Mouse (Mus musculus): ENCODE measurements around the gene Dpysl5. TPM values are rescaled to one million over a fixed set of nuclear protein-coding genes. Genes with fewer than 3 reads are reported as not detected.
"Not testable (repeated sequence)": the region's sequence is repeated elsewhere in the genome, so short reads cannot be mapped to it uniquely, and the experiment has no call there.

Dpysl5 gene
- polyA plus RNA-seq, 1 experiment from 2014 or later = 91.8 TPM

DNA sequence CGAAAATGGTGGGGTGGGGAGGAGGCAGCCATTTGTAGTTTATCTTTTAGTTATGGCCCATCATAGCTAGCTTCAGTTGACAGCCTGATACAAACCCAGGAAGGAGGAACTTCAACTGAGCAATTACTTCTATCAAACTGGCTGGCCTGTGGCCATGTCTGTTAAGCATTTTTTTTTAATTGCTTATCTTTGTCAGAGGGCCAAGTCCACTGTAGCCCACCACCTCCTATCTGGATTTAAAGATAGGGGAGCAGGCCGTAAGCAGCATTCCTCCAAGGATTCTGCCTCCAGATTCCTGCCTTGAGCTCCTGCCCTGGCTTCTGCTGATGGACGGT lies 41.9 kb upstream of the Dpysl5 start:
- no peak overlapping the region for H3K4me3 ChIP-seq (ENCODE audit: low read depth, low read length)
- no peak overlapping the region for H3K9ac ChIP-seq (ENCODE audit: low read length)
- H3K4me2 ChIP-seq (ENCODE audit: low read depth, low read length, severe bottlenecking) = no peak overlapping the region
- H3K27me3 ChIP-seq (ENCODE audit: control insufficient read depth, insufficient read depth, low read length) = no peaks in the 10 kb centered on the region
- DNase-seq (ENCODE audit: low spot score) = no peak
- 91% methylated on average over 3 of the region's 3 CpGs for WGBS
- no peaks in the 10 kb centered on the region for H3K9me3 ChIP-seq (ENCODE audit: control insufficient read depth, low read length)
- H3K36me3 ChIP-seq (ENCODE audit: control insufficient read depth, insufficient read depth, low read length) = peaks cover 6% of the 10 kb centered on the region; the same call in 1 of the 2 replicates
- no peak overlapping the region for H3K27ac ChIP-seq (ENCODE audit: low read depth, low read length)
- ATAC-seq (replicated peaks; ENCODE audit: low FRiP score) = no peak
- H3K4me1 ChIP-seq (replicated peaks; ENCODE audit: control insufficient read depth, insufficient read depth, low read length) = peaks cover 10% of the 10 kb centered on the region; the same call in 1 of the 2 replicates

DNA sequence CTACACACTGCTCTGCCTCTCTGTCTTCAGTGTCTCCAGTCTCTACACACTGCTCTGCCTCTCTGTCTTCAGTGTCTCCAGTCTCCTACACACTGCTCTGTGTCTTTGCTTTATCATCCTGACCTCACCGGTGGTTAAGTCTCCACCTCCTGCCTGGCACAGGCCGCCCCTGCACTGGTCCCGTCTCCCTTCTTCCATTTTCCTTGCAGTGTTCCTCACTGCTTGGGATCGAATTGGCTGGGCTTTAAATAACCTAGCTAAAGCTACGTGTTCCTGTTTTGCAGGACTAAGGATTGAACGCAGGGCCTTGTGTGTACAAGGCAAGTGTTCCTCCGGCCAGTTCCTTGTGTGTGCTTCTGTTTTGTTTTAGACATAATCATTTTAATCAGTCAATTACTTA lies 41.3 kb upstream of the Dpysl5 start:
- H3K4me1 ChIP-seq (replicated peaks; ENCODE audit: control insufficient read depth, insufficient read depth, low read length) = peaks cover 10% of the 10 kb centered on the region; the same call in 1 of the 2 replicates
- H3K27ac ChIP-seq (ENCODE audit: low read depth, low read length) = no peak overlapping the region
- peaks cover 8% of the 10 kb centered on the region; the same call in 1 of the 2 replicates for H3K36me3 ChIP-seq (ENCODE audit: control insufficient read depth, insufficient read depth, low read length)
- no peak overlapping the region for H3K4me2 ChIP-seq (ENCODE audit: low read depth, low read length, severe bottlenecking)
- H3K9me3 ChIP-seq (ENCODE audit: control insufficient read depth, low read length) = no peaks in the 10 kb centered on the region
- no peak overlapping the region for H3K9ac ChIP-seq (ENCODE audit: low read length)
- no peak overlapping the region for H3K4me3 ChIP-seq (ENCODE audit: low read depth, low read length)
- DNase-seq (ENCODE audit: low spot score) (no peak), ATAC-seq (replicated peaks; ENCODE audit: low FRiP score) (no peak)
- no peaks in the 10 kb centered on the region for H3K27me3 ChIP-seq (ENCODE audit: control insufficient read depth, insufficient read depth, low read length)
- 97% methylated on average over 7 of the region's 7 CpGs for WGBS

DNA sequence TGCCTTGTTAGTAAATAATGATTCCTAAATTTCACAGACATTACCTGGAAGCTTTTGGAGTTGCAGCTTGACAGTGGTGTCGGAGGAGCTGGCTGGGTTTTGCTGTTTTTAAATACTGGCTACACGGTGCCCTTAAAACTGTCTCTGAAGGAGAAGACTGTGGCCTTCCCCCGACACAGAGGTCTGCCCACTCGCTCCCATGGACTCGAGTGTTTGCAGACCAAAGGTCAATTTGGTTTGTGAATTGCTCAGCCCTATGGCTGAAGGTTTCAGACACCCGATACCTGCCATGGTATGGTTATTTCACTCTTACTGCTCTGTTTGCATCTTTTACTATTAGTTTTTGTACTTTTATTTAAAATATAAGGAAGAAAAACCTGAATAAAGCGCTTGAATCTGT lies 37.4 kb upstream of the Dpysl5 start:
- no peak for ATAC-seq (replicated peaks; ENCODE audit: low FRiP score)
- Histone ChIP-seq H3K4me2 (ENCODE audit: low read depth, low read length, severe bottlenecking) (no peak overlapping the region), H3K4me3 (ENCODE audit: low read depth, low read length) (no peak overlapping the region), H3K9ac (ENCODE audit: low read length) (no peak overlapping the region), H3K27me3 (ENCODE audit: control insufficient read depth, insufficient read depth, low read length) (no peaks in the 10 kb centered on the region), H3K9me3 (ENCODE audit: control insufficient read depth, low read length) (no peaks in the 10 kb centered on the region), H3K36me3 (ENCODE audit: control insufficient read depth, insufficient read depth, low read length) (peaks cover 12% of the 10 kb centered on the region; the same call in 1 of the 2 replicates), H3K27ac (ENCODE audit: low read depth, low read length) (no peak overlapping the region), H3K4me1 (replicated peaks; ENCODE audit: control insufficient read depth, insufficient read depth, low read length) (no peaks in the 10 kb centered on the region)
- 86% methylated on average over 7 of the region's 7 CpGs for WGBS
- no peak for DNase-seq (ENCODE audit: low spot score)

DNA sequence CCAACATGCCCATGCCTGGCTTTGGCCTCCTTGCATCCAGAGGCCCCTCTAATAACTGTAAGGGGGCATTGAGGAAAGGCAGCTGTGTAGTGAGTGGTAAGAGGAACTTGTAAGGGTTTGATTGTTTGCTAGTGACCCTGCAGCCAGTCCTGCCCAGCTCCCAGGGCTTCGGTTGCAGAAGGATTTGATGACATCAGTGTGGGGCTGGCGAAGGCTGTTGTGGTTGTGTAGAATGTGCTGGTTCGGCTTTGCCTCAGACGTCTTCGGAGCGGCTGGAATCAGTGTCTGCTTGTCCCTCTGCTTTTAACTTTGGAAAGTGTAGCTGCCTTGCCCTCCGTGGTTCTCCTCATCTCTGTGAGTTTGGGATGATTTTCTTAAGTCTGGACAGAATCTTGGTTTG lies 34.6 kb upstream of the Dpysl5 start:
- no peak overlapping the region for H3K27ac ChIP-seq (ENCODE audit: low read depth, low read length)
- H3K4me2 ChIP-seq (ENCODE audit: low read depth, low read length, severe bottlenecking) = no peak overlapping the region
- H3K36me3 ChIP-seq (ENCODE audit: control insufficient read depth, insufficient read depth, low read length) = peaks cover 12% of the 10 kb centered on the region; the same call in 1 of the 2 replicates
- H3K9me3 ChIP-seq (ENCODE audit: control insufficient read depth, low read length) = no peaks in the 10 kb centered on the region
- no peaks in the 10 kb centered on the region for H3K27me3 ChIP-seq (ENCODE audit: control insufficient read depth, insufficient read depth, low read length)
- H3K4me3 ChIP-seq (ENCODE audit: low read depth, low read length) = no peak overlapping the region
- ATAC-seq (replicated peaks; ENCODE audit: low FRiP score) (no peak), DNase-seq (ENCODE audit: low spot score) (no peak)
- H3K9ac ChIP-seq (ENCODE audit: low read length) = no peak overlapping the region
- 88% methylated on average over 7 of the region's 7 CpGs for WGBS
- H3K4me1 ChIP-seq (replicated peaks; ENCODE audit: control insufficient read depth, insufficient read depth, low read length) = no peaks in the 10 kb centered on the region

DNA sequence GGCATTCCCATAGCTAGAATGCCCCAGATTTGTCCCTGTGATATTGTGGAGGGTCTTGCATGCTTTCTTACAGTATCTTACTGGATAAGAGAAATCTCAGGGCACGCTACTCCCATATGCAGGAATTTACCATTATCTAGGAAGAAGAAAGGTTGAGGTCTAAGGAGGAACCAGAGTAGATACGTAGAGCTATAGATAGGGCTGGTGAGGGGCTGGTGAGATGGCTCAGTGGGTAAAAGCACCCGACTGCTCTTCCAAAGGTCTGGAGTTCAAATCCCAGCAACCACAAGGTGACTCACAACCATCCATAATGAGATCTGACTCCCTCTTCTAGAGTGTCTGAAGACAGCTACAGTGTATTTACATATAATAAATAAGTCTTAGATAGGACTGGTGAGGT lies 33.3 kb upstream of the Dpysl5 start:
- H3K4me1 ChIP-seq (replicated peaks; ENCODE audit: control insufficient read depth, insufficient read depth, low read length); H3K36me3 ChIP-seq (ENCODE audit: control insufficient read depth, insufficient read depth, low read length); H3K27ac ChIP-seq (ENCODE audit: low read depth, low read length); H3K4me3 ChIP-seq (ENCODE audit: low read depth, low read length); DNase-seq (ENCODE audit: low spot score); H3K9me3 ChIP-seq (ENCODE audit: control insufficient read depth, low read length); H3K9ac ChIP-seq (ENCODE audit: low read length); ATAC-seq (replicated peaks; ENCODE audit: low FRiP score); H3K4me2 ChIP-seq (ENCODE audit: low read depth, low read length, severe bottlenecking); H3K27me3 ChIP-seq (ENCODE audit: control insufficient read depth, insufficient read depth, low read length): not testable (repeated sequence)
- WGBS = 96% methylated on average over 3 of the region's 3 CpGs

DNA sequence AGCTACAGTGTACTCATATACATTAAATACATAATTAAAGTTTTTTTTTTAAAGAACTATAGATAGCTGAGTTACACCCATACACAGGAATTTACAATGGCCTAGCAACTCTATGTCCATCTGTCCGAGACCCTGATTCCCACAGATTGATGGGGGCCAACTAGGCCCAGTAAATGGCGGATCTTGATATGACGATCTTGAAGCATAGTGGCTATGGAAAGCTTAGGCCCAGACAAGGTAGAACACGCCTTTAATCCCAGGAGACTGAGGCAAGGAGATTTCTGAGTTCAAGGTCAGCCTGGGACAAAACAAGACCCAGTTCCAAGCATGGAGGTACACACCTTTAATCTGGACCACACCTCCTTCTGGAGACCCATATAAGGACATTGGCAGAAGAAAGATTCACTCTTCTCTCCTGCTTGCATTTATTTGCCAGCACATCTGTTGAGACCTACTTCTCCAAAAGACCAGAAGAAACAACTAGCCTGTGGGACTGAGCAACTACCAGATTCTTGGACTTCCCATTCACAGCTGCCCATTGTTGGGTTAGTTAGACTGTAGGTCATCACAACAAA lies 32.6 kb upstream of the Dpysl5 start:
- Histone ChIP-seq H3K4me3 (ENCODE audit: low read depth, low read length) (no peak overlapping the region), H3K4me1 (replicated peaks; ENCODE audit: control insufficient read depth, insufficient read depth, low read length) (no peaks in the 10 kb centered on the region), H3K27ac (ENCODE audit: low read depth, low read length) (no peak overlapping the region), H3K9me3 (ENCODE audit: control insufficient read depth, low read length) (no peaks in the 10 kb centered on the region), H3K36me3 (ENCODE audit: control insufficient read depth, insufficient read depth, low read length) (peaks cover 9% of the 10 kb centered on the region; the same call in 1 of the 2 replicates), H3K27me3 (ENCODE audit: control insufficient read depth, insufficient read depth, low read length) (no peaks in the 10 kb centered on the region), H3K9ac (ENCODE audit: low read length) (no peak overlapping the region), H3K4me2 (ENCODE audit: low read depth, low read length, severe bottlenecking) (no peak overlapping the region)
- no peak for DNase-seq (ENCODE audit: low spot score)
- no peak for ATAC-seq (replicated peaks; ENCODE audit: low FRiP score)
- WGBS = 96% methylated on average over 4 of the region's 4 CpGs

DNA sequence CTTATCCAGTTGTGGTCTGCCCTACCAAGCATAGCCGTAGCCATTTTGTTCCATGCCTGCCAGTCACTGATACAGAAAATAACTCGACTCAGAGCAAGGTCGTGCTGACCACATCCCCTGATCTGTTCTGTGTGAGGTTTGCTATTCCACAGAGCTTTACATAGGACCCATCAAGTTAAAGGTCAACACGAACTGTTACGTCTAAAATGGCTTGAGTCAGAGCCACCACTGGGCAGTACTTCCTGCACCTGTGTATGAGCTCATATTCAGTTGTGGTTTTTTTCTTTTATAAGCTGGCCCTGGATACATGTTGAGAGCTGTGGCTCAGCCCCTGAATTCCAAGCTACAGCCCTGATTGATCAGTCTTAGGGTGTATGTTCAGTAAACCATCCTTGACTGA lies 31.8 kb upstream of the Dpysl5 start:
- H3K4me1 ChIP-seq (replicated peaks; ENCODE audit: control insufficient read depth, insufficient read depth, low read length) = no peaks in the 10 kb centered on the region
- H3K4me2 ChIP-seq (ENCODE audit: low read depth, low read length, severe bottlenecking) = no peak overlapping the region
- H3K27ac ChIP-seq (ENCODE audit: low read depth, low read length) = no peak overlapping the region
- H3K9me3 ChIP-seq (ENCODE audit: control insufficient read depth, low read length) = no peaks in the 10 kb centered on the region
- ATAC-seq (replicated peaks; ENCODE audit: low FRiP score) = no peak
- H3K36me3 ChIP-seq (ENCODE audit: control insufficient read depth, insufficient read depth, low read length) = peaks cover 6% of the 10 kb centered on the region; the same call in 1 of the 2 replicates
- H3K4me3 ChIP-seq (ENCODE audit: low read depth, low read length) = no peak overlapping the region
- no peak overlapping the region for H3K9ac ChIP-seq (ENCODE audit: low read length)
- WGBS = 88% methylated on average over 5 of the region's 5 CpGs
- no peak for DNase-seq (ENCODE audit: low spot score)
- H3K27me3 ChIP-seq (ENCODE audit: control insufficient read depth, insufficient read depth, low read length) = no peaks in the 10 kb centered on the region

DNA sequence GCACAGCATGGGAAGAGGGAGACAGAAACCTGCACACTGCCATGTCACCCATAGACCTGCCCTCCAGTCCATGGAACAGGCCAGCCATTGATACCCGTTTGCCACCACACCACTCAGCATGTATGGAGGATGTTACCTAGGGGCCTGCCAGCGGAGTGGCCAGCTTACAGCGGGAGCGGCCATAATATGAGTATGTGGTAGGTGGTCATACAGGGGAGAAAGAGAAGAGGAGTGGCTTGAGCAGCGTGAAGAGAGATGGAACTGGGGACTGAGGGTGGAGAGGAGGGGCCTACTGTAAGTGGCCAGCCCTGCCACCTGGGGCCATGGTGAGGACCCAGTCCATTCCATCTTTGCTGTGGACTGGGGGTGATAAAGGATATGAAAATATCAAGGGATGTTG lies 29.4 kb upstream of the Dpysl5 start:
- no peak for DNase-seq (ENCODE audit: low spot score)
- H3K27me3 ChIP-seq (ENCODE audit: control insufficient read depth, insufficient read depth, low read length) = no peaks in the 10 kb centered on the region
- no peak for ATAC-seq (replicated peaks; ENCODE audit: low FRiP score)
- H3K4me1 ChIP-seq (replicated peaks; ENCODE audit: control insufficient read depth, insufficient read depth, low read length) = no peaks in the 10 kb centered on the region
- H3K9me3 ChIP-seq (ENCODE audit: control insufficient read depth, low read length) = no peaks in the 10 kb centered on the region
- no peak overlapping the region for H3K9ac ChIP-seq (ENCODE audit: low read length)
- no peaks in the 10 kb centered on the region for H3K36me3 ChIP-seq (ENCODE audit: control insufficient read depth, insufficient read depth, low read length)
- H3K4me2 ChIP-seq (ENCODE audit: low read depth, low read length, severe bottlenecking) = no peak overlapping the region
- no peak overlapping the region for H3K4me3 ChIP-seq (ENCODE audit: low read depth, low read length)
- WGBS = 87% methylated on average over 5 of the region's 5 CpGs
- no peak overlapping the region for H3K27ac ChIP-seq (ENCODE audit: low read depth, low read length)

DNA sequence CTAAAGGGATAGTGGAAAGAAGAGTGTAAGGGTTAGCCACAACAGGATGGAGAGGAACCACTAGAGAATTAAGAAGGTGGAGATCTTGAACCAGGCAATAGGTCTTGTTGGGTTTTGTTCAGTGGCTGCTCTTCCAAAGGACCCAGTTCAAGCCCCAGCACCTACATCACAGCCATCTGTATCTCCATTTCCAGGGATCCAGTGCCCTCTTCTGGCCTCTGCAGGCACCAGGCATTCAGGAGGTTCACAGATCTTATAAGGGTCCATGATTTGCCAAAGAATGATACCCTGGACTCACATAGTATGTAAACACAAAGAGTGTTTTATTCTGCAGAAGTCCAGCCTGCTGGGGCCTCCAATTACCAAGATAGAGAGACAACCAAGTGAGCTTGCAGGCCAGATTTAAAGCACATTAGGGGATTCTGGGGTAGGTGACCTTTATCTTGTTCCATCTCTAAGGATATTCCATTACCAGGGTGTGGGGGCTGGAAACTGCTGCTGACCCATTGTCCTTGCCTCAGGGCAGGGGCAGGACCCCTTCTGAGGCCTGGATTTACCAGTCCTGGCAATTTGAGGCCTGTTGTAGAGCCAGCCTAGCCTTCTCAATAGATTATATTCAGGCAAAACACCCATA lies 28.3 kb upstream of the Dpysl5 start:
- H3K9ac ChIP-seq (ENCODE audit: low read length) = no peak overlapping the region
- no peaks in the 10 kb centered on the region for H3K4me1 ChIP-seq (replicated peaks; ENCODE audit: control insufficient read depth, insufficient read depth, low read length)
- H3K27me3 ChIP-seq (ENCODE audit: control insufficient read depth, insufficient read depth, low read length) = no peaks in the 10 kb centered on the region
- ATAC-seq (replicated peaks; ENCODE audit: low FRiP score) (no peak), DNase-seq (ENCODE audit: low spot score) (no peak)
- no peaks in the 10 kb centered on the region for H3K36me3 ChIP-seq (ENCODE audit: control insufficient read depth, insufficient read depth, low read length)
- no peaks in the 10 kb centered on the region for H3K9me3 ChIP-seq (ENCODE audit: control insufficient read depth, low read length)
- H3K4me3 ChIP-seq (ENCODE audit: low read depth, low read length) = no peak overlapping the region
- H3K27ac ChIP-seq (ENCODE audit: low read depth, low read length) = no peak overlapping the region
- no peak overlapping the region for H3K4me2 ChIP-seq (ENCODE audit: low read depth, low read length, severe bottlenecking)
